Mouse (Mus musculus) kidney, adult 2 months (tissue): Measurements from ENCODE around the gene Tsga10.

ENCODE experiments used
- CTCF ChIP-seq: fragments of 200-500 bp; conservative IDR thresholded peaks from 2 replicates; pipeline ENCODE4 v1.5.1; 2011; ENCODE audit warnings: low read depth, mild to moderate bottlenecking, control low read depth, low read length, moderate library complexity, mixed read lengths; ENCODE audit not compliant: insufficient read depth, insufficient read length
- POLR2A ChIP-seq: fragments of 200-500 bp; IDR thresholded peaks from one replicate; pipeline ENCODE4 v1.6.1; 2011; ENCODE audit warnings: low read depth, low read length, control low read depth

GRCm38 (mm10) chr1:37850696-37851095 is 15.5 kb downstream of the Tsga10 start:
- no peak for TF ChIP-seq POLR2A
- TF ChIP-seq CTCF: no peak
